Comparison of ENCODE assay signal across 16 mouse cellular contexts in the genomic region with DNA sequence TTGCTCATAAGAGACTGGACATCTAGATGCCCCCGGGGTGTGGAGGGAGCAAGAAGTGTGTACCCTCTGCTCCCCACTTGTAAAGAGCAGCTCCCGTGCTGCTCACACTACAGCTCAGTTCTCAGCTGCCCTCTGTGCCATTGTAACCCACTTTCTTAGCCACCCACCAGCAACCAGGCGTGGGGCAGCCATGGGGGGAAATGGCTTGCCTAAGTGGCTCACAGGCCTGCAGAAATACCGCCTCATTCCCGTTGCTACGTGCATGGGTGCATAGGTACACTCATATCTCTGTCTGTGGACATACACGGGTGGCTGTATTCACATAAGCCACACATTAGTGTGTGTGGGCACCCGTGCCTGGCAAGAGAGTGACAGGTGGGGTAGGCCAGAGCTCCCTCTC. TPM values are rescaled to one million over a fixed set of nuclear protein-coding genes. Genes with fewer than 3 reads are reported as not detected.
"Had no signal": no experiment of that assay in that cellular context is flagged by ENCODE, and none has a peak within 500 bp of the region (broad histone marks: within the 10 kb centered on the region; RNA-seq: fewer than 3 reads in every experiment).

No protein-coding gene starts in this region.

- H3K9ac ChIP-seq: neural tube, embryonic 15.5 days; stomach, embryonic 15.5 days had no signal

- H3K4me3 ChIP-seq: neural tube, embryonic 15.5 days; stomach, embryonic 15.5 days had no signal

- H3K36me3 ChIP-seq: neural tube, embryonic 15.5 days; stomach, embryonic 15.5 days had no signal

- H3K27ac ChIP-seq: neural tube, embryonic 15.5 days; stomach, embryonic 15.5 days; stomach, postnatal 0 days had no signal

- DNase-seq: retina, postnatal 1 day; right cerebral cortex, adult 18-20 months; right cerebral cortex, postnatal 14 days; right cerebral cortex, postnatal 25 days; right cerebral cortex, postnatal 4 days; spleen, adult 18-20 months; thymus, adult 18-20 months; thymus, adult 2 months; thymus, postnatal 14 days; thymus, postnatal 25 days; thymus, postnatal 36 days; thymus, postnatal 4 days had no signal

RNA-seq across cellular contexts. Expression of gene Tnxb, which starts 7.4 kb away (rescaled TPM):
- total RNA-seq: neutrophil, adult 5-6 weeks had no signal

RNA-seq across cellular contexts. Expression of gene Prrt1, which starts 33.6 kb away (rescaled TPM):
- total RNA-seq: neutrophil, adult 5-6 weeks had no signal
